Mouse (Mus musculus): Measurements from ENCODE around the gene Osbpl8. TPM values are rescaled to one million over a fixed set of nuclear protein-coding genes. Genes with fewer than 3 reads are reported as not detected.

Gene Osbpl8
- polyA plus RNA-seq, 1 experiment: 1.3 TPM

GRCm38 (mm10) chr10:111250192-111250591, 85.6 kb downstream of the Osbpl8 start:
- peaks cover 11% of the 10 kb centered on the region for H3K36me3 ChIP-seq (replicated peaks; ENCODE audit: low read length)
- peaks cover 18% of the 10 kb centered on the region for H3K4me1 ChIP-seq
- no peaks in the 10 kb centered on the region for H3K27me3 ChIP-seq (replicated peaks)
- TF ChIP-seq FLI1 (IDR thresholded peaks at IDR 0.05; ENCODE audit: low read length) (no peak), GATA1 (IDR thresholded peaks at IDR 0.05; ENCODE audit: borderline replicate concordance, low read length) (no peak)
- H3K4me3 ChIP-seq (replicated peaks): no peak overlapping the region
- no peaks in the 10 kb centered on the region for H3K9me3 ChIP-seq

- Histone ChIP-seq H3K36me3 (replicated peaks; ENCODE audit: low read length) (peaks cover 20% of the 10 kb centered on the region), H3K4me3 (replicated peaks) (no peak overlapping the region), H3K27me3 (replicated peaks) (no peaks in the 10 kb centered on the region), H3K9me3 (no peaks in the 10 kb centered on the region), H3K4me1 (peaks cover 25% of the 10 kb centered on the region)
- TF ChIP-seq GATA1 (IDR thresholded peaks at IDR 0.05; ENCODE audit: borderline replicate concordance, low read length) (no peak), FLI1 (IDR thresholded peaks at IDR 0.05; ENCODE audit: low read length) (no peak)
Measured at GRCm38 (mm10) chr10:111251666-111252065, 87.1 kb downstream of the Osbpl8 start.

- H3K27me3 ChIP-seq (replicated peaks): no peaks in the 10 kb centered on the region
- H3K9me3 ChIP-seq: no peaks in the 10 kb centered on the region
- peaks cover 39% of the 10 kb centered on the region for H3K36me3 ChIP-seq (replicated peaks; ENCODE audit: low read length)
- peaks cover 38% of the 10 kb centered on the region for H3K4me1 ChIP-seq
- H3K4me3 ChIP-seq (replicated peaks): no peak overlapping the region
- no peak for TF ChIP-seq GATA1 (IDR thresholded peaks at IDR 0.05; ENCODE audit: borderline replicate concordance, low read length)
- TF ChIP-seq FLI1 (IDR thresholded peaks at IDR 0.05; ENCODE audit: low read length): no peak
Measured at GRCm38 (mm10) chr10:111255228-111255627, 90.7 kb downstream of the Osbpl8 start.

- H3K4me1 ChIP-seq: peaks cover 42% of the 10 kb centered on the region
- no peaks in the 10 kb centered on the region for H3K9me3 ChIP-seq
- H3K4me3 ChIP-seq (replicated peaks): no peak overlapping the region
- no peaks in the 10 kb centered on the region for H3K27me3 ChIP-seq (replicated peaks)
- TF ChIP-seq GATA1 (IDR thresholded peaks at IDR 0.05; ENCODE audit: borderline replicate concordance, low read length) (no peak), FLI1 (IDR thresholded peaks at IDR 0.05; ENCODE audit: low read length) (no peak)
- H3K36me3 ChIP-seq (replicated peaks; ENCODE audit: low read length): peaks cover 40% of the 10 kb centered on the region
Measured at GRCm38 (mm10) chr10:111256156-111256555, 91.6 kb downstream of the Osbpl8 start.

- H3K4me1 ChIP-seq: peaks cover 41% of the 10 kb centered on the region
- no peak overlapping the region for H3K4me3 ChIP-seq (replicated peaks)
- peaks cover 44% of the 10 kb centered on the region for H3K36me3 ChIP-seq (replicated peaks; ENCODE audit: low read length)
- no peaks in the 10 kb centered on the region for H3K27me3 ChIP-seq (replicated peaks)
- no peak for TF ChIP-seq FLI1 (IDR thresholded peaks at IDR 0.05; ENCODE audit: low read length)
- TF ChIP-seq GATA1 (IDR thresholded peaks at IDR 0.05; ENCODE audit: borderline replicate concordance, low read length): no peak
- H3K9me3 ChIP-seq: no peaks in the 10 kb centered on the region
Measured at GRCm38 (mm10) chr10:111257358-111257757, 92.8 kb downstream of the Osbpl8 start.

- TF ChIP-seq FLI1 (IDR thresholded peaks at IDR 0.05; ENCODE audit: low read length) (no peak), GATA1 (IDR thresholded peaks at IDR 0.05; ENCODE audit: borderline replicate concordance, low read length) (no peak)
- Histone ChIP-seq H3K9me3 (no peaks in the 10 kb centered on the region), H3K4me3 (replicated peaks) (no peak overlapping the region), H3K36me3 (replicated peaks; ENCODE audit: low read length) (peaks cover 44% of the 10 kb centered on the region), H3K27me3 (replicated peaks) (no peaks in the 10 kb centered on the region), H3K4me1 (peaks cover 38% of the 10 kb centered on the region)
Measured at GRCm38 (mm10) chr10:111258256-111258655, 93.7 kb downstream of the Osbpl8 start.

- peaks cover 11% of the 10 kb centered on the region; the same call in 1 of the 2 replicates for H3K4me1 ChIP-seq
- no peaks in the 10 kb centered on the region for H3K9me3 ChIP-seq
- TF ChIP-seq FLI1 (IDR thresholded peaks at IDR 0.05; ENCODE audit: low read length) (no peak), GATA1 (IDR thresholded peaks at IDR 0.05; ENCODE audit: borderline replicate concordance, low read length) (no peak)
- H3K36me3 ChIP-seq (replicated peaks; ENCODE audit: low read length): peaks cover 96% of the 10 kb centered on the region
- no peaks in the 10 kb centered on the region for H3K27me3 ChIP-seq (replicated peaks)
- no peak overlapping the region for H3K4me3 ChIP-seq (replicated peaks)
Measured at GRCm38 (mm10) chr10:111271687-111272086, 107.1 kb downstream of the Osbpl8 start.

- TF ChIP-seq GATA1 (IDR thresholded peaks at IDR 0.05; ENCODE audit: borderline replicate concordance, low read length): no peak
- no peak for TF ChIP-seq FLI1 (IDR thresholded peaks at IDR 0.05; ENCODE audit: low read length)
- Histone ChIP-seq H3K36me3 (replicated peaks; ENCODE audit: low read length) (peaks cover 95% of the 10 kb centered on the region), H3K9me3 (no peaks in the 10 kb centered on the region), H3K27me3 (replicated peaks) (no peaks in the 10 kb centered on the region), H3K4me3 (replicated peaks) (no peak overlapping the region), H3K4me1 (peaks cover 11% of the 10 kb centered on the region; the same call in 1 of the 2 replicates)
Measured at GRCm38 (mm10) chr10:111272905-111273304, 108.4 kb downstream of the Osbpl8 start.

- Histone ChIP-seq H3K4me3 (replicated peaks) (no peak overlapping the region), H3K4me1 (peaks cover 11% of the 10 kb centered on the region; the same call in 1 of the 2 replicates), H3K36me3 (replicated peaks; ENCODE audit: low read length) (peaks cover 94% of the 10 kb centered on the region), H3K9me3 (no peaks in the 10 kb centered on the region), H3K27me3 (replicated peaks) (no peaks in the 10 kb centered on the region)
- TF ChIP-seq GATA1 (IDR thresholded peaks at IDR 0.05; ENCODE audit: borderline replicate concordance, low read length): no peak
- no peak for TF ChIP-seq FLI1 (IDR thresholded peaks at IDR 0.05; ENCODE audit: low read length)
Measured at GRCm38 (mm10) chr10:111273463-111274088, 109.0 kb downstream of the Osbpl8 start.

- Histone ChIP-seq H3K9me3 (no peaks in the 10 kb centered on the region), H3K27me3 (replicated peaks) (no peaks in the 10 kb centered on the region), H3K36me3 (replicated peaks; ENCODE audit: low read length) (peaks cover 93% of the 10 kb centered on the region), H3K4me1 (peaks cover 11% of the 10 kb centered on the region; the same call in 1 of the 2 replicates), H3K4me3 (replicated peaks) (no peak overlapping the region)
- TF ChIP-seq GATA1 (IDR thresholded peaks at IDR 0.05; ENCODE audit: borderline replicate concordance, low read length) (no peak), FLI1 (IDR thresholded peaks at IDR 0.05; ENCODE audit: low read length) (no peak)
Measured at GRCm38 (mm10) chr10:111275822-111276221, 111.3 kb downstream of the Osbpl8 start.
